Comparison of ENCODE assay signal across 10 mouse cellular contexts in genomic region chr4:59275494-59275893, GRCm38 (mm10).
DNase-seq lines count a peak whose midpoint lies in the region; ATAC-seq and TF ChIP-seq lines count a peak whose summit lies in the region.
"Had no signal": no experiment of that assay in that cellular context is flagged by ENCODE, and none has a peak within 500 bp of the region (broad histone marks: within the 10 kb centered on the region; RNA-seq: fewer than 3 reads in every experiment).

No protein-coding gene starts in this region.

- no peaks in the 10 kb centered on the region for H3K9me3 ChIP-seq in G1E (replicated peaks)
- H3K9me3 ChIP-seq in megakaryocyte, embryonic 14.5 days: no peaks in the 10 kb centered on the region
- H3K9me3 ChIP-seq: heart, embryonic 12.5 days; midbrain, embryonic 15.5 days had no signal

- peak; percentile 87 for DNase-seq in G1E (ENCODE audit: low spot score)
- DNase-seq in thymus, postnatal 14 days: peak; percentile 82
- DNase-seq in ovary, adult 18-20 months (ENCODE audit: low spot score): no peak
- no peak for DNase-seq in cerebellum, adult 9-10 months
- no peak for DNase-seq in frontal cortex, postnatal 14 days (ENCODE audit: low spot score in 2 of 2)
- DNase-seq: adrenal gland, postnatal 10 days had no signal

- peak; percentile 98 for ATAC-seq in G1E (ENCODE audit: extremely low read depth, insufficient number of reproducible peaks, low FRiP score, poor library complexity, severe bottlenecking)
- ATAC-seq in granulocyte monocyte progenitor cell, adult 5-6 weeks (replicated peaks; ENCODE audit: poor library complexity, severe bottlenecking): peak; percentile 93
- ATAC-seq: midbrain, embryonic 15.5 days had no signal

- no peak for TF ChIP-seq CTCF in G1E (IDR thresholded peaks at IDR 0.05; ENCODE audit: low read depth, low read length)

- H3K27me3 ChIP-seq in G1E (ENCODE audit: insufficient read depth, low read length): no peaks in the 10 kb centered on the region
- no peaks in the 10 kb centered on the region for H3K27me3 ChIP-seq in megakaryocyte, embryonic 14.5 days (replicated peaks)
- H3K27me3 ChIP-seq: heart, embryonic 12.5 days; midbrain, embryonic 15.5 days had no signal

- no peak overlapping the region for H3K4me3 ChIP-seq in G1E (ENCODE audit: low read depth, low read length)
- peak overlapping the region; percentile 71 for H3K4me3 ChIP-seq in megakaryocyte, embryonic 14.5 days (replicated peaks)
- H3K4me3 ChIP-seq: heart, embryonic 12.5 days; midbrain, embryonic 15.5 days had no signal

- H3K36me3 ChIP-seq in G1E (replicated peaks): no peaks in the 10 kb centered on the region
- H3K36me3 ChIP-seq in megakaryocyte, embryonic 14.5 days (replicated peaks; ENCODE audit: low read length): no peaks in the 10 kb centered on the region
- H3K36me3 ChIP-seq: heart, embryonic 12.5 days; midbrain, embryonic 15.5 days had no signal

- H3K4me1 ChIP-seq in G1E (ENCODE audit: insufficient read depth, low read depth, low read length): peaks cover 60% of the 10 kb centered on the region
- peaks cover 51% of the 10 kb centered on the region for H3K4me1 ChIP-seq in megakaryocyte, embryonic 14.5 days
- H3K4me1 ChIP-seq: heart, embryonic 12.5 days; midbrain, embryonic 15.5 days had no signal

Comparison
In these comparisons a context has a peak if more than half of its experiments do, and no peak if none do; other contexts are left out.
1. DNase-seq: peak in G1E (single experiment) and thymus, postnatal 14 days (single experiment); none in ovary, adult 18-20 months (single experiment), cerebellum, adult 9-10 months (single experiment) and frontal cortex, postnatal 14 days (0 of 2).